Comparison of ENCODE assay signal across 19 mouse cellular contexts in the genomic region with DNA sequence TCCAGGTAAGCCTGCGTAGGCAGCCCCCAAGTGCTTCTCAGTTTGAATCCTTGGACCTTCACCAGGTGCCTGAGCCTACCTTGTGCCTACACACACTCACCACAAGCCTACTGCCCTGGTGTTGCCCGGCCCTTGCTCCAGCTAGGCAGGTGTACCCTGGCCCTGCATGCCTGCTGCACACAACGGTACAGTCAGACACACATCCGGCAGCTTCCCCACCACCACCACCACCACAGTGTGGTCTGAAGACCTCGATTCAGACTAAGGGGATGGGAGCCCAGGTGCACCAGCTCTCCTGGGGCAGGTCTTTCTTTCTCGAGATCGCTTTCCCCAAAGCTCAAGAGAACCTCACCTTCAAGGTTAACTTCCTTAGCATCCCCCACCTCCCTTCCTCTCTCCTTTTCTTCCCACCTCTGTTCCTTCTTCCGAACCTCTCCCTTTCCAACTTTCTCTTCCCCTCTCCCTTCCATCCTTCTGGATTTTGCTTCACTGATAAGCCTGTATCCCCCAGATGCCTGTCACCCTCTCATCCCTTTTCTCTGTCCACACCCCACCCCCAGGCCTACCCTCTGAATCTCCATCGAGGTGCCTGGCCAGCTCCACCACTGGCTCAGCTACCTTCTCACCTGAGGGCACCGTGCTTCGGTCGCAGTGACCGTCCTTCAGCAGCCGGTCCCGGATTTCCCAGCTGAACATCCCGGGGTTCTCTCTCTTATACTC. TPM values are rescaled to one million over a fixed set of nuclear protein-coding genes. Genes with fewer than 3 reads are reported as not detected.
DNase-seq lines count a peak whose midpoint lies in the region; ATAC-seq lines count a peak whose summit lies in the region.
"Had no signal": no experiment of that assay in that cellular context is flagged by ENCODE, and none has a peak within 500 bp of the region (broad histone marks: within the 10 kb centered on the region; RNA-seq: fewer than 3 reads in every experiment).

No protein-coding gene starts in this region.

- H3K9me3 ChIP-seq in neural tube, embryonic 11.5 days (ENCODE audit: control insufficient read depth, low read length), result no peaks in the 10 kb centered on the region
- H3K9me3 ChIP-seq in hindbrain, embryonic 12.5 days (replicated peaks), result no peaks in the 10 kb centered on the region
- no peaks in the 10 kb centered on the region for H3K9me3 ChIP-seq in midbrain, embryonic 16.5 days (replicated peaks; ENCODE audit: control insufficient read depth, low read length, poor library complexity, severe bottlenecking)
- H3K9me3 ChIP-seq: heart, embryonic 15.5 days; kidney, embryonic 15.5 days; liver, embryonic 15.5 days had no signal

- H3K4me1 ChIP-seq in neural tube, embryonic 11.5 days (ENCODE audit: control insufficient read depth, insufficient read depth, low read length), result peaks cover 44% of the 10 kb centered on the region
- peaks cover 59% of the 10 kb centered on the region for H3K4me1 ChIP-seq in hindbrain, embryonic 12.5 days
- peaks cover 25% of the 10 kb centered on the region for H3K4me1 ChIP-seq in midbrain, embryonic 16.5 days (ENCODE audit: control insufficient read depth, insufficient read depth, low read length)
- H3K4me1 ChIP-seq: liver, embryonic 15.5 days had no signal

- H3K27me3 ChIP-seq in neural tube, embryonic 11.5 days (ENCODE audit: control insufficient read depth, insufficient read depth, low read length), result peaks cover 85% of the 10 kb centered on the region
- peaks cover 99% of the 10 kb centered on the region for H3K27me3 ChIP-seq in hindbrain, embryonic 12.5 days
- H3K27me3 ChIP-seq in midbrain, embryonic 16.5 days (ENCODE audit: control insufficient read depth, insufficient read depth, low read depth, low read length), result peaks cover 41% of the 10 kb centered on the region

- no peak overlapping the region for H3K9ac ChIP-seq in neural tube, embryonic 11.5 days (ENCODE audit: low read length)
- no peak overlapping the region for H3K9ac ChIP-seq in hindbrain, embryonic 12.5 days
- peak overlapping the region; percentile 18; the same call in 1 of the 2 replicates for H3K9ac ChIP-seq in midbrain, embryonic 16.5 days (ENCODE audit: low read depth, low read length)
- H3K9ac ChIP-seq: forebrain, postnatal 0 days; heart, embryonic 15.5 days; kidney, embryonic 15.5 days; liver, embryonic 15.5 days had no signal

- WGBS in neural tube, embryonic 11.5 days, result 7% methylated on average over 16 of the region's 16 CpGs
- 10% methylated on average over 16 of the region's 16 CpGs for WGBS in hindbrain, embryonic 12.5 days
- WGBS in midbrain, embryonic 16.5 days, result 15% methylated on average over 16 of the region's 16 CpGs

- H3K4me3 ChIP-seq in neural tube, embryonic 11.5 days (ENCODE audit: low read depth, low read length), result peak overlapping the region; percentile 20
- H3K4me3 ChIP-seq in hindbrain, embryonic 12.5 days, result peak overlapping the region; percentile 40; the same call in 1 of the 2 replicates
- peak overlapping the region; percentile 37 for H3K4me3 ChIP-seq in midbrain, embryonic 16.5 days (ENCODE audit: low read depth, low read length)
- H3K4me3 ChIP-seq: heart, embryonic 15.5 days; kidney, embryonic 15.5 days; layer of hippocampus, adult 2 months; liver, embryonic 15.5 days had no signal

- DNase-seq in neural tube, embryonic 11.5 days (ENCODE audit: low spot score), result no peak
- DNase-seq in neural tube, embryonic 10.5 days (ENCODE audit: extremely low spot score, low spot score), result no peak
- DNase-seq in adrenal gland, postnatal 10 days, result no peak
- no peak for DNase-seq in frontal cortex, postnatal 25 days (ENCODE audit: low spot score in 2 of 2)
- DNase-seq: adrenal gland, postnatal 25 days; cerebellum, adult 11 months; forebrain, postnatal 0 days; gastrocnemius, postnatal 36 days; right cerebral cortex, postnatal 14 days had no signal

- no peaks in the 10 kb centered on the region for H3K36me3 ChIP-seq in neural tube, embryonic 11.5 days (ENCODE audit: control insufficient read depth, insufficient read depth, low read length)
- H3K36me3 ChIP-seq in hindbrain, embryonic 12.5 days, result no peaks in the 10 kb centered on the region
- no peaks in the 10 kb centered on the region for H3K36me3 ChIP-seq in midbrain, embryonic 16.5 days (ENCODE audit: control insufficient read depth, insufficient read depth, low read length)
- H3K36me3 ChIP-seq: heart, embryonic 15.5 days; kidney, embryonic 15.5 days; liver, embryonic 15.5 days had no signal

- ATAC-seq in neural tube, embryonic 11.5 days (ENCODE audit: insufficient read depth, low FRiP score, low TSS enrichment), result no peak
- ATAC-seq in hindbrain, embryonic 12.5 days (ENCODE audit: low FRiP score), result no peak
- no peak for ATAC-seq in midbrain, embryonic 16.5 days
- ATAC-seq in erythroid progenitor cell, adult 5-6 weeks (replicated peaks; ENCODE audit: low FRiP score, poor library complexity, severe bottlenecking), result no peak
- ATAC-seq: forebrain, postnatal 0 days; Patski had no signal

- no peak overlapping the region for H3K27ac ChIP-seq in neural tube, embryonic 11.5 days (ENCODE audit: low read depth, low read length)
- no peak overlapping the region for H3K27ac ChIP-seq in hindbrain, embryonic 12.5 days
- peak overlapping the region; percentile 39; the same call in 1 of the 2 replicates for H3K27ac ChIP-seq in midbrain, embryonic 16.5 days (ENCODE audit: low read length)
- H3K27ac ChIP-seq: heart, embryonic 15.5 days; kidney, embryonic 15.5 days; layer of hippocampus, adult 2 months; liver, embryonic 15.5 days had no signal

- H3K4me2 ChIP-seq in neural tube, embryonic 11.5 days (ENCODE audit: low read depth), result peak overlapping the region; percentile 75
- peak overlapping the region; percentile 54 for H3K4me2 ChIP-seq in hindbrain, embryonic 12.5 days (replicated peaks)
- H3K4me2 ChIP-seq in midbrain, embryonic 16.5 days (ENCODE audit: low read length), result peak overlapping the region; percentile 51
- H3K4me2 ChIP-seq: heart, embryonic 15.5 days; kidney, embryonic 15.5 days; liver, embryonic 15.5 days had no signal

RNA-seq across cellular contexts. Expression of gene Pax7, which starts 4.3 kb away (rescaled TPM):
- polyA plus RNA-seq in neural tube, embryonic 11.5 days (2014; fragmentation: Nextera tagmentation; extraction: Ambion mirVana), result 3.4 and 3.8 TPM in 2 replicates
- polyA plus RNA-seq in hindbrain, embryonic 12.5 days (2016; fragmentation: Nextera tagmentation; extraction: Ambion mirVana), result 1.1 and 1.6 TPM in 2 replicates
- polyA plus RNA-seq in midbrain, embryonic 16.5 days (2015; fragmentation: Nextera tagmentation; extraction: Ambion mirVana), result 2.3 and 4.4 TPM in 2 replicates
- total RNA-seq in adrenal gland, postnatal 10 days (2021), result under 1 TPM; 0.15 to 0.64 TPM
- not detected in 2 replicates for total RNA-seq in erythroid progenitor cell, adult 5-6 weeks (2015; ENCODE audit: low replicate concordance)
- total RNA-seq in erythroid progenitor cell, adult 5-6 weeks (2017; ENCODE audit: low replicate concordance), result not detected in 2 replicates
- total RNA-seq: adrenal gland, postnatal 25 days; CH12.LX; layer of hippocampus, adult 2 months; left cerebral cortex, postnatal 10 days had no signal
- polyA plus RNA-seq: forebrain, postnatal 0 days; heart, embryonic 15.5 days; Patski had no signal
